Mouse (Mus musculus): ENCODE data around the gene Iqsec1. TPM values are rescaled to one million over a fixed set of nuclear protein-coding genes. Genes with fewer than 3 reads are reported as not detected.
A peak's percentile ranks its signal among the peaks of the same experiment; 100 is the strongest.

Iqsec1 gene
- polyA plus RNA-seq, 1 experiment from 2014 or later = 5.1 TPM

- Histone ChIP-seq H3K27ac (replicated peaks) (no peak overlapping the region), H3K4me2 (replicated peaks; ENCODE audit: low read depth) (no peak overlapping the region), H3K36me3 (ENCODE audit: control insufficient read depth, insufficient read depth, low read length) (no peaks in the 10 kb centered on the region), H3K9me3 (ENCODE audit: control insufficient read depth, low read length) (no peaks in the 10 kb centered on the region), H3K4me1 (replicated peaks; ENCODE audit: control insufficient read depth, insufficient read depth) (no peaks in the 10 kb centered on the region), H3K27me3 (ENCODE audit: control insufficient read depth, insufficient read depth, low read length) (no peaks in the 10 kb centered on the region), H3K9ac (ENCODE audit: low read length) (no peak overlapping the region), H3K4me3 (ENCODE audit: low read depth, low read length) (no peak overlapping the region)
- DNase-seq (ENCODE audit: low spot score) (no peak), ATAC-seq (ENCODE audit: low FRiP score, low TSS enrichment) (no peak)
- 27% methylated on average over 1 of the region's 1 CpGs for WGBS
- TF ChIP-seq EP300 (optimal IDR thresholded peaks at IDR 0.05) (no peak), CTCF (IDR thresholded peaks at IDR 0.05; ENCODE audit: low read depth) (no peak)
These were observed 103.9 kb downstream of the Iqsec1 start for GRCm38 (mm10) chr6:90884631-90885030.

GRCm38 (mm10) chr6:90880975-90881374 is 107.5 kb downstream of the Iqsec1 start:
- ATAC-seq (ENCODE audit: low FRiP score, low TSS enrichment) (no peak), DNase-seq (ENCODE audit: low spot score) (no peak)
- H3K27me3 ChIP-seq (ENCODE audit: control insufficient read depth, insufficient read depth, low read length) = no peaks in the 10 kb centered on the region
- H3K36me3 ChIP-seq (ENCODE audit: control insufficient read depth, insufficient read depth, low read length) = no peaks in the 10 kb centered on the region
- no peak overlapping the region for H3K9ac ChIP-seq (ENCODE audit: low read length)
- no peak overlapping the region for H3K4me3 ChIP-seq (ENCODE audit: low read depth, low read length)
- H3K4me2 ChIP-seq (replicated peaks; ENCODE audit: low read depth) = no peak overlapping the region
- no peaks in the 10 kb centered on the region for H3K9me3 ChIP-seq (ENCODE audit: control insufficient read depth, low read length)
- no peak overlapping the region for H3K27ac ChIP-seq (replicated peaks)
- WGBS = 84% methylated on average over 2 of the region's 2 CpGs
- no peaks in the 10 kb centered on the region for H3K4me1 ChIP-seq (replicated peaks; ENCODE audit: control insufficient read depth, insufficient read depth)
- TF ChIP-seq CTCF (IDR thresholded peaks at IDR 0.05; ENCODE audit: low read depth) (no peak), EP300 (optimal IDR thresholded peaks at IDR 0.05) (no peak)

DNA sequence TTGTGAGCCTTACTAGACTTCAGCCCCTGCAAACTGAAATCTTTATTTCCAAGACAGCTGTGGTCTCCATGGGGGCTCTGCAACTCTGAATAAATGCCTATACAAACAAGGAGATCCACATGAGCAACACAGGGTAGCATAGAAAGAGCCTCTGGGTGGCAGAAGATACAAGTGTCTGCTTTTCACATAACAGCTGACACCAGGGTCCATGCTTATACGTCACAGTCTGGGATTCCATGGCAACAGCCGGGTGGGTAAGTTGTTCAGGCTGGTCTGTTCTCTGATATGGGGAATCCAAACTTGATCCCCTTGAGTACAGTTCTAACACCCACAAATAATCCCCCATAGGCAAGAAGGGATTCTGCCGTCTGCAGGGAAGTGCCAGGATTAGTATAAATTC is 108.1 kb downstream of the Iqsec1 start:
- 44% methylated on average over 3 of the region's 3 CpGs for WGBS
- no peaks in the 10 kb centered on the region for H3K9me3 ChIP-seq (ENCODE audit: control insufficient read depth, low read length)
- no peak overlapping the region for H3K27ac ChIP-seq (replicated peaks)
- ATAC-seq (ENCODE audit: low FRiP score, low TSS enrichment) (no peak), DNase-seq (ENCODE audit: low spot score) (no peak)
- no peak for TF ChIP-seq EP300 (optimal IDR thresholded peaks at IDR 0.05)
- 0 out of 2 replicates have a peak, but pooled peaks have one; percentile 12 for TF ChIP-seq CTCF (IDR thresholded peaks at IDR 0.05; ENCODE audit: low read depth)
- no peaks in the 10 kb centered on the region for H3K4me1 ChIP-seq (replicated peaks; ENCODE audit: control insufficient read depth, insufficient read depth)
- no peak overlapping the region for H3K9ac ChIP-seq (ENCODE audit: low read length)
- no peaks in the 10 kb centered on the region for H3K36me3 ChIP-seq (ENCODE audit: control insufficient read depth, insufficient read depth, low read length)
- H3K27me3 ChIP-seq (ENCODE audit: control insufficient read depth, insufficient read depth, low read length) = no peaks in the 10 kb centered on the region
- no peak overlapping the region for H3K4me3 ChIP-seq (ENCODE audit: low read depth, low read length)
- H3K4me2 ChIP-seq (replicated peaks; ENCODE audit: low read depth) = no peak overlapping the region

DNA sequence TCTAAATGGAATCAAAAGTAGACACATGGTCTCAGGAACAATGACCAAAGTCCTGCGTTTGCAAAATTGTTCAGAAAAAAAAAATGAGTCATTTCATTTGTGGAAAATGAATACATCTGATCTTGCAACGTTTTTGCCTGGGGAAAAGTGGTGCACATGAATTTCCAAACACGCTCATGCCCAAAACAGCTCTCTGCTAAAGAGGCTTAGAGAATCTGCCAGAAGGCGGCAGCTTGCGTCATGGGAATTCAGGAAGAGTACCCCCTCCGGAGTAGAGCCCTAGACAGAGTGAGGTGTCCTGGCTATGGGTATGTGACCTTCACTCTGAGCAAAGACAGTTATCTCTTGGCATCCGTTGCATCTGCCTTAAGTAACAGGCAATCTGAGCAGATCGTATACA is 116.9 kb downstream of the Iqsec1 start:
- Histone ChIP-seq H3K4me2 (replicated peaks; ENCODE audit: low read depth) (no peak overlapping the region), H3K4me1 (replicated peaks; ENCODE audit: control insufficient read depth, insufficient read depth) (no peaks in the 10 kb centered on the region), H3K9ac (ENCODE audit: low read length) (no peak overlapping the region), H3K27me3 (ENCODE audit: control insufficient read depth, insufficient read depth, low read length) (no peaks in the 10 kb centered on the region), H3K36me3 (ENCODE audit: control insufficient read depth, insufficient read depth, low read length) (no peaks in the 10 kb centered on the region), H3K27ac (replicated peaks) (no peak overlapping the region), H3K4me3 (ENCODE audit: low read depth, low read length) (no peak overlapping the region), H3K9me3 (ENCODE audit: control insufficient read depth, low read length) (no peaks in the 10 kb centered on the region)
- DNase-seq (ENCODE audit: low spot score) (no peak), ATAC-seq (ENCODE audit: low FRiP score, low TSS enrichment) (no peak)
- TF ChIP-seq EP300 (optimal IDR thresholded peaks at IDR 0.05) (no peak), CTCF (IDR thresholded peaks at IDR 0.05; ENCODE audit: low read depth) (no peak)
- WGBS = 75% methylated on average over 8 of the region's 8 CpGs

DNA sequence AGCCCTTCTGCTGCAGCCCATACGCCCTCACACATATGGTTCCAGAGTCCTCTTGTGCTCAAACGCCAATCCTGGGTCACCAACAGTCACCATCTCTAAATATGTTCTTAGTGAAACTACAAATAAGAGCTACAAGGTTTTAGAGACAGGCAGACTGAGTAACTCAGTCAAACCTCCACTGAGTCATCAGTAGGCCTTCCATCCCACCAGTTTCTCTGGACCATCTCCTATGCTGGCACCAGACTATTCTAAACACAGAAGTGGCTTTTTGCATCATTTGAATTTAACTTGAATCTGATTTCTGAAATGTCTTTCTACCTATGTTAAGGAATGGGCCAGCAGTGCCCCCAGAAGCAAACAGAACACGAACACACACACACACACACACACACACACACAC is 120.5 kb downstream of the Iqsec1 start:
- DNase-seq (ENCODE audit: low spot score) (no peak), ATAC-seq (ENCODE audit: low FRiP score, low TSS enrichment) (no peak)
- Histone ChIP-seq H3K9me3 (ENCODE audit: control insufficient read depth, low read length) (no peaks in the 10 kb centered on the region), H3K4me1 (replicated peaks; ENCODE audit: control insufficient read depth, insufficient read depth) (no peaks in the 10 kb centered on the region), H3K4me2 (replicated peaks; ENCODE audit: low read depth) (no peak overlapping the region), H3K4me3 (ENCODE audit: low read depth, low read length) (no peak overlapping the region), H3K27me3 (ENCODE audit: control insufficient read depth, insufficient read depth, low read length) (no peaks in the 10 kb centered on the region), H3K27ac (replicated peaks) (no peak overlapping the region), H3K9ac (ENCODE audit: low read length) (no peak overlapping the region), H3K36me3 (ENCODE audit: control insufficient read depth, insufficient read depth, low read length) (no peaks in the 10 kb centered on the region)
- TF ChIP-seq CTCF (IDR thresholded peaks at IDR 0.05; ENCODE audit: low read depth) = no peak
- TF ChIP-seq EP300 (optimal IDR thresholded peaks at IDR 0.05) = no peak
- 74% methylated on average over 3 of the region's 3 CpGs for WGBS

DNA sequence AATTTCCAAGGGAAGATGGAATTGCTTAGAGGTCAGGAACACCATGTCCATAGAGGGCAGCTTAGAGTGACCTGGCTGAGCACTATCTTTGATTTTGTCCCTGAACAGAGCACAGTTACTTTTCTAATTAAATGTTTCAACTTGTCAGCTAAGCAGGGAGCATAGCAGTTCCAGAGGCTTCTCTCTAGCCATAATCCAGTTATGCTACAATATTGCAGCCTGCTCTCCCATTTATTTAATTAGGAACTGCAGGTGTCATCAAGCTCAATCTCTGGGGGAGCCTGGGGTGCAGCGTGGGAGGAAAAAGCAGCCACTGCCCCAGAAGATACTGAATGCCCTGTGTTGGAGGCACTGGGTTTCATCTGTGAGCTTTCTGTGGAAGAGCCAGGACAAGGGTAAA is 127.1 kb downstream of the Iqsec1 start:
- TF ChIP-seq EP300 (optimal IDR thresholded peaks at IDR 0.05) = no peak
- no peak for TF ChIP-seq CTCF (IDR thresholded peaks at IDR 0.05; ENCODE audit: low read depth)
- no peak for ATAC-seq (ENCODE audit: low FRiP score, low TSS enrichment)
- WGBS = 95% methylated on average over 1 of the region's 1 CpGs

More for the DNA sequence above, 127.1 kb downstream of the Iqsec1 start:
- no peak overlapping the region for H3K4me3 ChIP-seq (ENCODE audit: low read depth, low read length)
- no peak overlapping the region for H3K4me2 ChIP-seq (replicated peaks; ENCODE audit: low read depth)
- no peaks in the 10 kb centered on the region for H3K36me3 ChIP-seq (ENCODE audit: control insufficient read depth, insufficient read depth, low read length)
- DNase-seq (ENCODE audit: low spot score) = no peak
- no peak overlapping the region for H3K27ac ChIP-seq (replicated peaks)
- H3K27me3 ChIP-seq (ENCODE audit: control insufficient read depth, insufficient read depth, low read length) = no peaks in the 10 kb centered on the region
- no peaks in the 10 kb centered on the region for H3K9me3 ChIP-seq (ENCODE audit: control insufficient read depth, low read length)
- H3K4me1 ChIP-seq (replicated peaks; ENCODE audit: control insufficient read depth, insufficient read depth) = no peaks in the 10 kb centered on the region
- no peak overlapping the region for H3K9ac ChIP-seq (ENCODE audit: low read length)

Measured in stomach, postnatal 0 days (tissue).